Mouse (Mus musculus): ENCODE results near the gene Gmppb. TPM values are rescaled to one million over a fixed set of nuclear protein-coding genes. Genes with fewer than 3 reads are reported as not detected.
A peak's percentile ranks its signal among the peaks of the same experiment; 100 is the strongest.

Gene Gmppb
- total RNA-seq, 2 experiments from 2014 or later: 16.9 to 17.5 TPM

DNA sequence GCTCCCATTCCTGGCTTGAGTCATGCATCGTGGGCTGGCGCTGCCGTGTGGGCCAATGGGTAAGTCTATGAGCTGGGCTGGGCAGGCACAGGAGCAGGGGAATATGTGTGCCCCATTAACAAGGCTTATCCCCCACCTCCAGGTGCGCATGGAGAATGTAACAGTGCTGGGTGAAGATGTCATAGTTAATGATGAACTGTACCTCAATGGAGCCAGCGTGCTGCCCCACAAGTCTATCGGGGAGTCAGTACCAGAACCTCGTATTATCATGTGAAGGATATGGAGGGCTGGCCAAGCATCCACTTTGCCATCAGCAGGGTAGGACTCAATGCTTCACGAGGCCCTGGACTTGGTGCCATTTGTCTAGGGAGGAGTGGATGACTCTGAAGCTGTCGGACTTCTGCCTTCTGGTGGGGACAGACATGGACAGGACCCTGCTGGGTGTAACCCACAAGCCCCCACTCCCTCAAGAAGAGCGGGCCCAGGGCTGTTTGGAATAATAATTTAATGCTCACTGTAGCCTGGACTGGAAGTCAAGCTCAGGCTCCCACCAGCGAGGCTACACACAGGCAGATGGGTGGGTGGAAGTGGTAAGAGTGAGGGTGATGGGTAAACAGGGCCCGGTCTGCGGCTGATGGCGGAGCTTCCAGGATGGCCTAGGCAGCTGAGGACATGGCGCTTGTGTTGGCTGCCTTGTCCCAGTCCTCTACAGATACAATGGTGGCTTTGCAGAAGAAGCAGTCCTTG, 2.3 kb downstream of the Gmppb start:
- no peak for DNase-seq

DNA sequence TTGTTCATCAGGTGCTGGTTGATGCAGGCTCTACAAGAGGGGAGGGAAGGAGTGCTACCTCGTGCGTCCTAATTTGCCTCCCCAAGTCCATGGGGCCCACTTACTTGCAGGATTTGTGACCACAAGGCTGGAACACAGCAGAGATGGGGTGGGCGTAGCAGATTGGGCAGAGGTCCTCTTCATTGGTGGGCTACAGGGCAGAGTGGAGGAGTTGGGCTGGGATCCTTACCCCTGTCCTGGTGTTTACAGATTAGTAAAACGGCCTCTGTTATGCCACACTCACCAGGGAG, 2.8 kb downstream of the Gmppb start:
- no peak for DNase-seq

DNA sequence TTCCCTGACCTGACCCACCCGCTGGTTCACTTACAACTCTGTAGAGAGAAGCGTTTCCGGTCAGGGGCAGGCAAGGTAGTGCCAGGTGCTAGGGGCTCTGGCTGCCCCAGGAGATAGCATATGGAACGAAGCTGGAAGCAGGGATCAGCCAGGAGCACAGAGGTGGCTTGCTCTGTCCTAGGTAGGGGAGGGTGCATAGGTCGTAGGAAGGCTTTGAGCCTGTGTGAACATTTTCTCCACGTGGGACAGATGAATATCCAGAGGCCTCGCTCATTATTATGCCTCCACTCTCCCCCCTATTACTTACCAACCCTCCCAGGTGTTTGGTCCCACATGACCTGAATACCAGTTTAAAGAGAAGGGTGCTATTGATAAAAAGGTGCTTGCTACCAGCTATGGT, 3.4 kb downstream of the Gmppb start:
- DNase-seq: no peak

DNA sequence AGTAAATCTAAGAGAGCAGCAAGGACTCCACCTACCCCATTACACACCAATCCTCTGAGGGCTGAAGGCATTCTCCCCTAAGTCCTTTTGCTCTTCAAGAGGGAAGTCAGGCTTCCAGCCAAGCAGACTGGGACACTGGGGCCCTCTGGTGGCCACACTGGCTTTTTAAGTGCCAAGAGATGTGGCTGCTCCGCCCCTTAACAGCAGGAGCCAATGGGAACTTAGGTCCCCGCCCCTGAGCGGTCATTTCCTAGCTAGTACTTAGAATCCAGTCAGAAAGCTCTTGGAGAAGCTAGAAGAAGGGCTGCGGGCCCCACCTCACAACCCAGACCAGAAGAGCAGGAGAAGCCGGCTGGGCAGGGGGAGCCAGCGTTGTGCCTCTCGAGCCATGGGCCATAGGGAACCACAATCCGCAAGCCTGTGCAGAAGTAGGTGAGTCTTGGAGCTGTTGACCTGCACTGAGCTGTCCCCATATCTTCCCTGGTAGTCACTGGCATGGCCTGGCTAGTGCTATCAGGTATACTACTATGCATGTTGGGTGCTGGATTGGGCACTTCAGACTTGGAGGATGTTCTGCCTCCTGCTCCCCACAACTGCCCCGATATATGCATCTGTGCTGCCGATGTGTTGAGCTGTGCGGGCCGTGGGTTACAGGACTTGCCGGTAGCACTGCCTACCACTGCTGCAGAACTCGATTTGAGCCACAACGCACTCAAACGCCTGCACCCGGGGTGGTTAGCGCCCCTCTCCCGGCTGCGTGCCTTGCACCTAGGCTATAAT, 4.0 kb downstream of the Gmppb start, which contains the start of gene Amigo3:
Gene Amigo3, plus strand, starts transcription at position 275 of the 780 bp plus-strand sequence.
- peak; percentile 95 to 96 for DNase-seq

DNA sequence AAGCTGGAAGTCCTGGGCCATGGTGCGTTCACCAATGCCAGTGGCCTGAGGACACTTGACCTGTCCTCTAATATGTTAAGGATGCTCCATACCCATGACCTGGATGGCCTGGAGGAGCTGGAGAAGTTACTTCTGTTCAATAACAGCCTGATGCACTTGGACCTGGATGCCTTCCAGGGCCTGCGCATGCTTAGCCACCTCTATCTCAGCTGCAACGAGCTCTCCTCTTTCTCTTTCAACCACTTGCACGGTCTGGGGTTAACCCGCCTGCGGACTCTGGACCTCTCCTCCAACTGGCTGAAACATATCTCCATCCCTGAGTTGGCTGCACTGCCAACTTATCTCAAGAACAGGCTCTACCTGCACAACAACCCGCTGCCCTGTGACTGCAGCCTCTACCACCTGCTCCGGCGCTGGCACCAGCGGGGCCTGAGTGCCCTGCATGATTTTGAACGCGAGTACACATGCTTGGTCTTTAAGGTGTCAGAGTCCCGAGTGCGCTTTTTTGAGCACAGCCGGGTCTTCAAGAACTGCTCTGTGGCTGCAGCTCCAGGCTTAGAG, 4.7 kb downstream of the Gmppb start:
- DNase-seq: peak in 1 of 2 experiments; percentile 14

DNA sequence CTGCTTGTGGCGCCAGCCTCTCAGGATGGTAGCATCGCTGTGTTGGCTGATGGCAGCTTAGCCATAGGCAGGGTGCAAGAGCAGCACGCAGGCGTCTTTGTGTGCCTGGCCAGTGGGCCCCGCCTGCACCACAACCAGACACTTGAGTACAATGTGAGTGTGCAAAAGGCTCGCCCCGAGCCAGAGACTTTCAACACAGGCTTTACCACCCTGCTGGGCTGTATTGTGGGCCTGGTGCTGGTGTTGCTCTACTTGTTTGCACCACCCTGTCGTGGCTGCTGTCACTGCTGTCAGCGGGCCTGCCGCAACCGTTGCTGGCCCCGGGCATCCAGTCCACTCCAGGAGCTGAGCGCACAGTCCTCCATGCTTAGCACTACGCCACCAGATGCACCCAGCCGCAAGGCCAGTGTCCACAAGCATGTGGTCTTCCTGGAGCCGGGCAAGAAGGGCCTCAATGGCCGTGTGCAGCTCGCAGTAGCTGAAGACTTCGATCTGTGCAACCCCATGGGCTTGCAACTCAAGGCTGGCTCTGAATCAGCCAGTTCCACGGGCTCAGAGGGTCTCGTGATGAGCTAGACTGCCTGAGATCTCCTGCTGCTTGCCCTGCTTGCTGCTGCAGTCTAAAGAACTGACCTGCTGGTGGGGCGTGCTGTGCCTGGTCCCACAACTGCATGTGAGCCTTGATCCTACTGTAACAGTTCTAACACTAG, 5.4 kb downstream of the Gmppb start:
- peak in 1 of 2 experiments; percentile 3 for DNase-seq

DNA sequence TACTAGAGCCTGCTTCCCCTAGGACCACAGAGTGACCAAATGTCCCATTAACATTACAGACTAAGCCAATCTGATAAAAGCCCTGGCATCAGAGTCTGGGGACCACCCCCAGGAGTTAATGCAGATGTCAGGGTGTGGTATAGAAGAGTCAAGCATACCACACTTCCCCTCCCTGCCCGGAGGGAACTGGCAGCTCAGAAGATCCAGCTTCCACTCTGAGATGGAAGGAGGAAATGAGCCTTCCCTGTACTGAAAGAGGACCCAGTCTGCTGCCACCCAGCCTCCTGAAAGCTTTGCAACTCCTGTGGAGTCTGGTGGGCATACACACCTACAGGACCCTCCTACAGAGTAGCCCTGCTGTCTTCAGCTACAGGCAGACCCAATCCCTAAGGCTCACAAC, 6.0 kb downstream of the Gmppb start:
- no peak for DNase-seq

DNA sequence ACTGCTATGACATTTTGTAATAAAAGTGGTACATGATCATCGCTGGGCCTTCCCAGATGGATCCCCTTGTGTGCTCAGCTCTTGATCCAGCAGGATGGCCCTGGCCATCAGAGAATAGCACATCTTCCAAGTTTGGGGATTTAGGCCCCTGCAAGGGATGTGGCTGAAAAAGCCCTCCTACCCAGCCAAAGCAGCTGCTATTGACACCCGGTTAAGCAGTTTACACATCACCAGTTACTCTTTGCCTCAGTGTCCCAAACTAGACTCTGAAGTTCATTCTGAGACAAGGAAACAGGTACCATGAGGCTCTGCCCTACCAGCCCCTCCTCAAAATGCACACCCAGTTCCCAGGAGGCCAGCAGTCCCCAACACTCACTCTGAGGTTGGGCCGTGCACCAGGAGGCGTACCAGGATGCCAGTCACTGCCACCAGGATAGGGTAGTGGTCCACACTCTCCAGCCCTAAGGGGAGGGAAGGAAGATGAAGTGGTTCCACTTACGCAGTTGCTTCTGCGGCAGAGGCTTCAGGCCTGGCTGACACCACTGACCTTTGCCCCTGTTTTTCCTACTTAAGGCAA, 6.7 kb downstream of the Gmppb start:
- no peak for DNase-seq

DNA sequence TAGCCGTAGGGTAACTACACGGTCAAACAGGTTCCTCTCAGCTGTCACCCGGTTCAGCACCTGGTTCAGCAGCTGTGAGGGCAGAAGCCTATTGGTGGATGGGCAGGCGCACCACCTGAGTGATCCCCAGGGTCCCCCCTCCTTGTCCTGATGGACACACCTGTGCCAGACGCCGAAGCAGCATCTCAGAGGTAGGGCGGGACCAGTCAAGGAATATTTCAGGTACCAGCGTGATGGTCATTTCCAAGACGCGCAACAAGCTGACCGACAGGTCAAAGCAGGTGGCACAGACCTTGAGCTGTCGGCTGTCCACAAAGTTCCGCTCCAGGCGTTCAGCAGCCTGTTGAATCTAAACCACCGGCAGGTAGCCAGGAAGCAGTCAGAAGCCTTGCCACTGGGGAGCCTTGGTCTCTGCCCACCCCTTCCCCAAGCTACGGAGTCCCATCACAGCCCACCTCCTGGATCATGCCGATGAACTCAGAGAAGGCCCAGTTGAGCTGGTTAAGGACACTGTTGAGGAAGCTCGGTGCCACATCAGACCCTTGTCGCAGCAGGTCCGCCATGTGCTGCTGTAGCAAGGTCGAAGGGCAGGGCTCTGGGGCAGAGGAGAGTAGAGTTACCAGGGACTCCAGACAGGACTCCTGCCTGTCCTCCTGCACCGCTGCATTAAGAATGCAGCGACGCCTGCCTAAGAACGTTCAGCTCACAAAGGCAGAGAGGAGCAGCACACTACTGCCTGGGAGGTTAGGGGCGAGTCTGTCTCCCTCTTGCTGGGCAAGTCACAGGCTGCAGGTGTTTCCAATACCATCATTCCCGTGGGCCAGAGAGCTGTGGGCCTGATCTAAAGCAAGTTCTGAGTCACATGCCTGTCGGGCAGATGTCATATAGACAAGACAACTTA, 7.6 kb downstream of the Gmppb start:
- DNase-seq: no peak

DNA sequence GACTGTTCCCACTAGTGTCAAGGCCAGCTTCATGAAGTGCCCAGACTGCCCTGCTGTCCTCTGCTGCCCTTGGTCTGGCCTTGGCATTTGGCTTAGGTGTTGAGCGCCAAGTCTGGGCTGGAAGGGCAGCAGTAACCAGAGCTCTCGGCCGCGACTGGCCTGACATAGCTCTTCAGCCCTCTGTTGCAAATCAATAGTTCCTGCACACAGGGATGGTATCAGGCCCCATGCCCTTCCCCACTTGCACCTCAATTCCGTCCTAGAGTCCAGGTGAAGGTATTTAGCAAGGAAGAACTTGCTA, 8.2 kb downstream of the Gmppb start:
- DNase-seq: no peak

DNA sequence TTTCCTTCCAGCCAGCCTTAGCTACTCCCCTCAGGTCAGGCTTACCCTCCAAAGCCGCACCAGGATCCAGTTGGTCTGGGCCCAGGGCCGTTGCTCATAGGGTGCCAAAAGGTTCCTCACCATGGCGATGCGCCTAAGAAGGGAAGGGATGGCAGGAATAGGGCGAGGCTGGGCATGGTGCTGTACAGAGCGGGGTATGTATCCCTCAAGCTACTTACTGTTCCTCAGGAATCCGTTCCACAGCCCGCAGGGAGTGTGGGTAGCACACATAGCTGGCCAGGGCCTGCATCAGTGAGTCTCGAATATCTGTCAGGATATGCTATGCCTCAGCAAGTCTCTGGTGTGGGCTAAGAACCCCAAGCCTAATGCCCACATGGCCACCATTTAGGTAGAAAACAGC, 9.2 kb downstream of the Gmppb start:
- DNase-seq: no peak

DNA sequence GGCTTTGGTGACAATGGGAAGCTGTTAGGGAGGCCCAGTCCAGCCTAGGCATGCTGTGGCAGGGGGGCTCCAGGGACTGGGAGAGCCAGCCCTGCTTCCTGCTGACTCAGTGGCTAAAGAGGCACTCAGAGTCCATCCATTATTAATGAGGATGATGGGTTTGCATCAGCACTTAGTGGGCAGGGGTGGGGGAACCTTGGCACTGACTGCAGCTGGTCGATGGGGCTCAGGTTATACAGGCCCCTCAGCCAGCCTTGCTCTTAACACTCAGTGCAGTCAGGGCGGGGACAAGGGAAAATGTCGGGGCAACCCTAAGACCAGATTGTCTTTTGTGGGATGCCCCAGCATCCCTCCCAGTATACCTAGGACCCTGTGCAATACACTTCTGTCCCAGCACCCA, 13.1 kb downstream of the Gmppb start:
- no peak for DNase-seq

DNA sequence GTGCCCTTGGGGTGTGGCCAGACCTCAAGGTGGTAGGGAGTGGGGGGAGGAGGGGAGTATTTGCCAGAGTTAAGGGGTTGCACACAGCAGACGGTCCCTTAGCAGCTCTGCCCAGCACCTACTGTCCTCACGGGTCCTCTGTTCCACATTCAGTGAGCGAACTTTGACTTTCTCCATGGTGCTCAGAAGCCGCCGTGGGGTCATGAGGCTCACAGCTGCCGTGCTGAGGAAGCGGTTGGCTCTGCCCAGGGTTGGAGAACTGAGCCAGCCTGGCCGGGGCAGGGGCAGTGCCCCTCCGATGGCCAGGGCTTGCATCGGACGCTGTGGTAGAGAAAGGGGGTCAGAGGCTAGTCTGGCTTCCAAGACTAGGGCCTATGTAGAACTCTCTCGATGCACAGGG, 14.3 kb downstream of the Gmppb start:
- DNase-seq: no peak

DNA sequence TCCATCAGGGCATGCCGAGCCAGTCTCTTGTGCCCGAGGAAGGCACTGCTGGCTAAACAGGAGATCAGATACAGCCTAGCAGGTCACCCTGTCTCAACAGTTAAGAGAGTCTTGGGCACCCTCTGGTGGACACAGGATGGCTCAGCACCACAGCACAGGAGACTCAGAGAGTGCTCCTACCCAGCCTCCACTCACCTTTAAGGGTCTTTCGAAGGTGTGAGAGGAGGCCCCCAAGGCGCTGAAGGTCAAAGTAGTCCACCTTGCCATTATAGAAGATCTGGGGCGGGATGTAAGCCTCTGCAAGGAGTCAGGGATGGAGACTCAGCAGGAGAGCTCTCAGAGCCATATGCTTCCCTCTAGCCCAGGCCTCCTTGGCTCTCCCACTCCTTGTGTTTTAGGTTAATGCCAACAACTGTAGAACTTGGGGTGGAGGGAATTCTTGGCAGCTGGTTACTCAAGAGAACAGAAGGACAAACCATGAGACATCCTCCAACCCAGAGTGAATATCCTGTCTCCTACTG, 16.5 kb downstream of the Gmppb start:
- DNase-seq: peak; percentile 61 to 63

DNA sequence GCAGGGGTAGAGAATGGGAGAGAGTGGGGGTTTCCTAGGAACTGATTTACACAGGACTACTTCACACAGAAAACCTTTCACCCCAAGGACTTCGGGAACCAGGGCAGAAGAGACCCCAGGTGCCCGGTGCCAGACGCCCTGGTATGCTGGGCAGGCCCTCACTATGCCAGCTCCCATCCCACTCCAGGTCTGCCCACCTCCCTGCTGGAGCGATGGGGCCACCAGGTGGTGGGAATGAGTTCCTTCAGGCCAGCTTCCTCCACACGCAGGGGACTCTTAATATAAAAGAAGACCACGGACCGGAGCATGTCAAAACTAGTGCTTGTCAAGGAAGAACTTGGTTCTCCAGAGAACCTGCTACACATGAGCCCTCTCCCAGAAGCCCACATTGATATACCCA, 18.2 kb downstream of the Gmppb start:
- DNase-seq: no peak

DNA sequence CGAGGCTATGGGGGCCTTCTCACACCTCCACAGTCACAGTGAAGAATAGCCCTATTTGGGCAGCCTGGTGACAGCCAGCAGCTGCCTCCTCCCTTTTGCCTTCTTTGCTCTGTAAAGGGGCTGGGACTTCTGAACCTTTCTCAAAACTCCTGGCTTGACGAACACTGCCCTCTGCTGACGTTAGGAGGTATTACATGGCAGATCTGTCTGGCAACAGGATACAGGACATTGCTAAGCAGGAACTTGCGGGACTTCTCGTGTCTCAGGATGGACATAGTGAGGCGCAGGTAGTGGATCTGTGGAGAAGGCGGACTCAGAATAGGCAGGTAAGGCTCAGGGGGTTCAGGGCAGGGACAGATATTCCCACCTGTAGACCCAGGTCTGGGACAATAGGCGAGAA, 18.9 kb downstream of the Gmppb start:
- DNase-seq: peak; percentile 76 to 79

DNA sequence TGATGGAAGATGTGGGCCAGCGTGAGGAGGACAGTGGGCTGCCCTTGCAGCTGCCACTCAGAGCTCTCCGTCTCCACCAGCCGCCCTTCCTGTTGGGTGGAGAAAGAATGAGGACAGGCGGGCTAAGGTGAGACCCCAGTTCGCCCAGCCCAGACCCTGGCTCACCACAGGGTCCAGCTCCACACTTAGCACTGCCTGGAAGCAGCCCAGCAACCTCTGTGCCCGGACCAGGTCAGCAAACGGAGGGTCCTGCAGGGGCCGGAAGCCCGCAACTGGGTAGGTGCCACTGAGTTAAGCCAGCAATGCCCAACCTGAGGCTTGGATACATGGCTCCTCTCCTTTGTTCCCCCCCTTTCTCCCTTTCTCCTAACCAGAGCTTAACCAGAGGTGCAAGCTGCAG, 20.0 kb downstream of the Gmppb start:
- no peak for DNase-seq

DNA sequence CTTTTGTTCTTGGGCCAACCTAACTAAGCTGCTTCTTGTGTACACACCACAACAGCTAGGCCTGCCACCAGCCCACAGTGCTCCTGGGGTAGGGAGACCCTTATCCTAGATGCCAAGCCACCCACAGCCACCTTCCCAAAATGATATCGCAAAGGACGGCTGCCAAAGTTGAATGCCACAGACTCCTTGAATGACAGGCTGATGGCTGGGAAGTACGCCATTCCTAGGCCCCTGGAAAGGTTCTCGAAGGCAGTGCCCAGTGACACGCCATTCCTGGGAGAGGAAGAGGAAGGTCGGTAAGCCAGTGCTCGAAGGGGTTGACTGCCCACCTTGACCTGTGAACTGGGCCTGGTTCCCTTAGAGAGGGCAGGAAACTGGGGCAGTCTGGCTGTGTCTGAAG, 20.5 kb downstream of the Gmppb start:
- DNase-seq: no peak

DNA sequence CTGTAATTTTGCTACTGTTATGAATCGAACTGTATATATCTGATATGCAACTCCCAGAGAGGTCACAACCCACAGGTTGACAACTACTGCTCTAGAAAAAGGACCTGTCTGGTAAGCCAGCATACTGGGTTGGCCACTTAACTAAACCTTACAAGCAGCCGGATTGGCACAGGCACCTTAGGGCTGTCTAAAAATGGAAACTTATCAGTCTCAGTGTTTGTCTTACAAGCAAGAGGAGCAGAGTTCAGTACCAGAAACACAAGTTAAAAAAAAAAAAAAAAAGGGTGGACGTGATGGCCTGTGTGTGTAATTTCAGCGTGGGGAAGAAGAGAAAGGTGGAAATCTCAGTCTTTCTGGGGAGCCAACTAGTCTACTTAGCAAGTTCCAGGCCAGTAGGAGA, 22.8 kb downstream of the Gmppb start:
- DNase-seq: no peak

DNA sequence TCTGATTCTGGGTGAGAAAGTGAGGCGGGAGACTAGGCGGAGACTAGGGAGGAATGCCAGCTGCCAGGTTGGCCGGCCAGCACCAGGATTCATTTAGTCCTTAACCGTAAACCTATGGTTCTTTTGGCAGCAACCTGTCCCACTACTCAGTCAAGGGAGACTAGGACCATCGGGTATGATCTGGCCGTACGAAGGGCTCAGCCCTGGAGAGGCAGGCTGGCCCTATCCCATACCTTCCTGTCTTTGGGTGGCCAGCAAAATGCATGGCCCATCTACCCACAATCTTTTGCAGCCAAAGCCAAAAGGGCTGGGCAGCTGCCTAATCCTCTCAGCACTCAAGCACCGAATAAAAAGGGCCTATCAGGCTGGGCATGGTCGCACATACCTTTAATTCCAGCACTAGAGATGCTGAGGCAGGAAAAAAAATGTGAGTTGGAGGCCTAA, 23.5 kb downstream of the Gmppb start:
- no peak for DNase-seq

DNA sequence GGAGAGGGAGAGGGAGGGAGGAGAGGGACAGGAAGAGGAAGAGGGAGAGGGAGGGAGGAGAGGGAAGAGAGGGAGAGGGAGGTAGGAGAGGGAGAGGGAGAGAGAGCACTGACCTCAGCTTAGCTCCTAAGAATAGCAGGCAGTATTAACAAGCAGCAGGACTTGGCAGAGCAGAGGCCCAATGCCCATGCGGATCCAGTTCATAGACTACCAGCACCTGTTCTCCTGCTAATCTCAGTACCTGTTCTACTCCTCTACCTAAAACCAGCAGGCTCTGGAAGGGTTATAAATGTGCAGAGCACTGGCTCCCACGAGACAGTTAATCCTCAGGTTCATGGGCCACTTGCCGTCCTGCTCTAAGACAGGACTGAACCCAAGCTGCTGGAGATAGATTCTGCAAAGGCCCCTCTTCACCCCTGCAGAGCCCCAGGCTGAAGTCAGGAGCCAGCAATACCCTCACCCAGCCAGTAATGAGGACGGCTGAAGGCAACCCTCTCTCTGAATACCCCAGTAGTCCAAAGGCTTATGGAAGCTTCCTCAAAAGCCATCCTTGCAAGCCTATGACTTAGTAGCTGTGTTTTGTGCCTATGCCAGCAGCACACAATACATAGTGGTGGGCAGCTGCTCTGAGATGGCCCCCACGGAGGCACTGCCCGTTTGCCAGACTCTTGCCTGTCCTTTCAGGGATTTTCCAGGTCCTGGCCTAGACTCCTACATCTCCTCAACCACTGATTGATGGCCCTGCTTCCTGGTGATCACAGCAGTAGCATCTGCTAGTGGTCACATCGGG, 24.3 kb downstream of the Gmppb start:
- DNase-seq: no peak

All from layer of hippocampus, postnatal 36 days (tissue).